Mouse (Mus musculus): ENCODE data around the gene Ska2.

The Ska2 gene

GRCm38 (mm10) chr11:87163751-87164150 is 54.7 kb downstream of the Ska2 start:
- in situ Hi-C loops (cut with MboI; ENCODE audit: unreplicated experiment in 2 of 2): no loop called here

DNA sequence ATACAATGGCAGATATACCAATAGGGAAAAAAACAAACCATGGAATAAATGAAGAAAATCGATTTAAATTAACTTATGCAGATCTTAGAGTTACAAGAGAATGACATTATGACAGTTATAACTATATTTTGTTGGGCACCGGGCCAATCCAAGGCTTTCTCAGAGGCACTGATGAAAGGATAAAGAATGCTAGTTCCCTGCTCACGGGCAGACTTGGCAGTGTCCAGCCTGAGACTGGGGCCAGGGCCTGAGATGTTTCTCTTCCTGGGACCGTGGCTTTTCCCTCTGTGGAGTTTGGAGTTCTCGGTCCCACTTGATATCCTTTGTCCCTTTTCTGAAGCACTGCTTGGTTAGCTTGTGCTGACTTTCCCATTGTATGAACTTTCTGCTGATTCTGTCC is 64.6 kb downstream of the Ska2 start:
- in situ Hi-C loops (cut with MboI; ENCODE audit: unreplicated experiment in 2 of 2): no loop called here

Measured in v-Abl transformed pro-B cells (cell line).